Mouse (Mus musculus): ENCODE measurements at regions not wholly inside any gene's neighbourhood (a gene's known extent, or its start where the extent isn't known, plus 50 kb on each side); places are given as distances from the start of the nearest gene placed in this dataset.
A peak's percentile ranks its signal among the peaks of the same experiment; 100 is the strongest.

DNA sequence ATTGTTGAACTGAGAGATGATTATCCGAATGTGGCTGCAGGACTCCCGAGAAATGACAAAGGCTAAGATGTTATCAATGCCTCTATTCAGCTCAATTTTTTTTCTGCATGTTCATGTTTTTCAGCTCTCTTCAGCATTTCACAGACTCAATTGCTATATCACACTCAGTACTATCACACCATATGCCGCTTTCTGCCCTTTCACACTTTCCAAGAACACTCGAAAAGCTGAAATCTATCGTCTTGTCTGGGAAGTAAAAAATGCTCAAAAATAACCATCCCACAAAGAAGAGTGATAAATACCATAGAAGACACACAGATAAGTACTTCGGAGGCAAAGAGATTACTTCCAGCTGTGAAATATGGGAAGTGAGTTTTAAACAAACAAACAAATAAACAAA is 6398.9 kb upstream of the Gm7489 start:
- intact Hi-C loops (cut with DNase I): no loop called here
- peak in 1 of 2 experiments; percentile 5 for DNase-seq (ENCODE audit: extremely low spot score in 1 of 2, low spot score in 2 of 2)

GRCm38 (mm10) chr15:47521919-47522318 is 6362.8 kb upstream of the Gm7489 start:
- no peak for DNase-seq (ENCODE audit: extremely low spot score in 1 of 2, low spot score in 2 of 2)
- intact Hi-C loops (cut with DNase I): no loop called here

All from left cerebral cortex, postnatal 10 days (tissue).